Mouse (Mus musculus) kidney, postnatal 4 days (tissue): ENCODE measurements around the gene Azin2.
A peak's percentile ranks its signal among the peaks of the same experiment; 100 is the strongest.

ENCODE experiments used
- DNase-seq, 2 experiments: peaks; one replicate each; pipeline ENCODE4 v3.0.0; 2021; ENCODE audit warnings: mixed read lengths in 2 of 2

Gene Azin2

DNA sequence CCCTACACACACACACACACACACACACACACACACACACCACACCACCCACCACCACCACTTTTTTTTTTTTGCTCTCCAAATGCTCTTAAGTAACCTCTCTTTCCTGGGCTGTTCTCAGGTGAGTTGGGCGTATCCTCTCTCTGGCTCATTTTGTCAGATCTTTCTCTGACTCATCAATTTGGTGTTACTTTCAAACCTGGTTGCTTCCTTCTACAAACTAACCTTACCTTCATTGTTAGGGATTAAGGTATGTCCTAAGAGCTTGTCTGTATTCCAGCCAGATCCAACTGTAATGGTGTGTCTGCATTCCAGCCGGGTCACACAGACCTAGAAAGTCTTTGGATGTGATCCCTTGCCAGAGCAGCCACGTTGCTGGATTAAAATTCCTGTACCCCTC lies 15.0 kb upstream of the Azin2 start:
- no peak for DNase-seq

GRCm38 (mm10) chr4:128976577-128976976 lies 14.3 kb upstream of the Azin2 start:
- no peak for DNase-seq

DNA sequence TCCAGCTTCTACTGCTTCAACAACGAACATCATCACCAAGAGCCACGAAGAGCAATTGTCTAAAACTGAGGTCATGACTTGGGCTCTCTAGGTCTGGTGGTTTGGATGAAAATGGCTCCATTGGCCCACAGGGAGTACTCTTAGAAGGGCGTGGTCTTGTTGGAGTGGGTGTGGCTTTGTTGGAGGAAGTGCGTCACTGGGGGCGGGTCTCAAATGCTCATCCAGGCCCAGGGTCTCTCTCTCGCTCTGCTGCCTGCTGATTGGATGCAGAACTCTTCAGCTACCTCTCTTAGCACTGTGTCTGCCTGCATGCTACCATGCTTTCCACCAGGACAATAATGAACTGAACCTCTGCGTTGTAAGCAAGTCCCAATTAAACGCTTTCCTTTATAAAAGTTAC lies 12.4 kb upstream of the Azin2 start:
- DNase-seq = no peak

GRCm38 (mm10) chr4:128971065-128971694 lies 8.9 kb upstream of the Azin2 start:
- DNase-seq = peak; percentile 92 to 93

DNA sequence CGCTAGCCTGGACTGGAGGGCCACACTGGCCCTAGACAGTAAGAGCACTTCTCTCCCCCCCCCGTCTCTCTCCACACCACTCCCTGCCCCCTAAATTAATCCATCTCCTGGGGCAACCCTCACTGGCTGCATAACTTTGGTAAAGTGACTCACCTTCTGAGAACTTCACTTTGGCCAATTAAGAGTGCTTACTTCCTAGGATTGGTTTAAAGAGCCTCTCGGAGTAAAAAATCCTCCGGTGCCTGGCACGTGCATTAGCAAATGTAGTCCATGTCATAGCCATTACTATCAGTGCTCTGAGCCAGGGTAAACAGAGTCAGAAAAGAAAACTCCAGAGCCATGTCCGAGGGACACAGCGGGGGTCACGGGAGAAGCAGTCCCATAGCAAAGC lies 8.2 kb upstream of the Azin2 start:
- no peak for DNase-seq

- no peak for DNase-seq
Observed at GRCm38 (mm10) chr4:128969607-128970416, 7.6 kb upstream of the Azin2 start.

- DNase-seq = no peak
Observed at GRCm38 (mm10) chr4:128969081-128969480, 6.8 kb upstream of the Azin2 start.

DNA sequence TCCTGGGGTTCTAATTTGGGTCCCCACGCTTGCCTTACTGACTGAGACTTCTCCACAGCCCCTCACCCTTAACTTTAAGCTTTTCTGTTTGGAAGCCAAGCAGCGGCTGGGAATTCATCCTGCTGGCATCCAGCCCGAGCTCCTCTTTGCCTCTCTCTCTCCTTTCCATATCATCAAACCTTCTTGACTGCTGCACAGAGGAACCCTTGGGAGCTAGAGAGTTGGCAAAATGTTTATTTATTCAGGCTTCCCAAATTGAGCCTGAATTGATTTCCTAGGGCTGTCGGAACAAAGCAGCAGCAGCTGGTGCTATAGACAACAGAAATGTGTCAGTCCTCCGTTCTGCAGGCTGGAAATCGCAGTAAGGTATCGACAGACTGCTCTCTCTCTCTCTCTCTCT lies 4.5 kb upstream of the Azin2 start:
- peak; percentile 58 to 61 for DNase-seq

- DNase-seq = no peak
Observed at GRCm38 (mm10) chr4:128962926-128963290, 666 bp upstream of the Azin2 start.

GRCm38 (mm10) chr4:128961301-128962028 lies 777 bp downstream of the Azin2 start:
- peak in 1 of 2 experiments; percentile 46 for DNase-seq

DNA sequence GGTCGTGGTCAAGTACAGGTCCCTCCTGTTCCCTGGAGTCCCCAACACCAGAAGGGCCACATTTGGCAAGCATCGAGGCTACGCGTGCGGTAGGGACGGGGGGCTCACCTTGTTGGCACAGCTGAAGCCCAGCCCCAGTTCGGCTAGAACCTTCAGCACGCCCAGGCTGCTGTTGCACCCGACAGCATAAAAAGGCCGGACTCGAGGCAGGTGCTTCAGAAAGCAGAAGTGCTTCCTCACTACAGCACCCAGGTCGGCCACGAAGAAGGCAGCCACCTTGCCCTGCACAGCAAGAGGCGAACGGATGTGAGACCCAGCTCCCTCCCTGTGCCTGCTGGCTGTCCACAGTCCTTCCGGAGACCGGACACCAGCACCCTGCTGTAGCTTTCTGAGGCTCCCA lies 2.6 kb downstream of the Azin2 start:
- no peak for DNase-seq

GRCm38 (mm10) chr4:128958849-128959248 lies 3.4 kb downstream of the Azin2 start:
- no peak for DNase-seq

- DNase-seq = no peak
Observed at GRCm38 (mm10) chr4:128958156-128958555, 4.1 kb downstream of the Azin2 start.

DNA sequence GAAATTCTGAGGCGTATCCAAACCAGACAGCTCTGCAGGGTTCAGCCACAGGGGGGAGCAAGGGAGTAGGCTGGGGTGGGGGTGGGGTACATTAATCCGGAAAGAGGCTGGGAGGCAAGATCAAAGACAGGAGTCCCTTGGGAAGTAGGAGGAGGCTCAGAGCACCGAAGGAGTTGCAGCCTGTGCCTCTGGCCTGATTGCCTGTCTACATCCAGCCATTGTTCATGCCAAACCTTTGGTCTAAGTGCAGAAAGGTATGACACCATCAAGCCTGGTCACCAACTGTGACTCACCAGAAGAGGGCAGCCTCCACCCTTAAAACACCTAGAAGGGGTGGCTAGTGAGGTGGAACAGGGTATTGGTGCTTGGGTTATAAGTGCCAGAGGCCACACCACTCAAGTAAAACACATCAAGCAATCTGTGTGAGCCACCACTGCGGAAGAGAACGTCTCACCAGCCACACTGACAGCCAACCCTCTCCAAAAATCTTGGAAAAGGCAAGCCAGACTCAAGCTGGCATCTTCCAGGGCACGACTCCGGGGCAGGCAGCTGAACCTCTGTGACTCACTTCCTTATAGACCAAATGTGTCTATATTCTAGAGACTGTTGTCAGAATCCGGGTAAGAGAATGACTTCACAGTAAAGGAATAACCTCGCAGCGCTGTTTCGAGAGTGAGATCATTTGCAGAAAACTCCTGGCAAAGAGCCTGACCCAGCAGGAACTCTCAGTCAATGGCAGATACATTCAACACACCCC lies 4.9 kb downstream of the Azin2 start:
- DNase-seq = peak; percentile 60 to 74

GRCm38 (mm10) chr4:128953851-128954250 lies 8.4 kb downstream of the Azin2 start:
- no peak for DNase-seq

DNA sequence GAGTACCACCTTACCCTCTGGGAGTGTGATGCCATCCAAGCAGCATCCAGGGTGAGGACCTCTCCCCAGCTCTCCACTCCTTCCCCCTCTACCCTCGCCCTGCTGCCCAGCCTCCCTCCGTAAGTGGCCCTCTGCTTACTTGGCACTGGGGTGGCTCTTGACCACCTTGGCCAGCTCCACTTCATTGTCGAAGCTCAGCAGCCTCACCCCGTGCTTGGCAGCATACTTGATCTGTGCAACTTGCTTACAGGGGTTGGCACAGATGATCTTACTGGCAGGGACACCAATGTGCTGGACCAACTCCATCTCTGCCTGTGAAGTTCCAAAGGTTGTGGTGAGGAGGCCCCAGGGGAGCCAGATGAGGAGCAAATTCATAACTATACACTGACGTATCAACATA lies 11.8 kb downstream of the Azin2 start:
- DNase-seq = no peak

DNA sequence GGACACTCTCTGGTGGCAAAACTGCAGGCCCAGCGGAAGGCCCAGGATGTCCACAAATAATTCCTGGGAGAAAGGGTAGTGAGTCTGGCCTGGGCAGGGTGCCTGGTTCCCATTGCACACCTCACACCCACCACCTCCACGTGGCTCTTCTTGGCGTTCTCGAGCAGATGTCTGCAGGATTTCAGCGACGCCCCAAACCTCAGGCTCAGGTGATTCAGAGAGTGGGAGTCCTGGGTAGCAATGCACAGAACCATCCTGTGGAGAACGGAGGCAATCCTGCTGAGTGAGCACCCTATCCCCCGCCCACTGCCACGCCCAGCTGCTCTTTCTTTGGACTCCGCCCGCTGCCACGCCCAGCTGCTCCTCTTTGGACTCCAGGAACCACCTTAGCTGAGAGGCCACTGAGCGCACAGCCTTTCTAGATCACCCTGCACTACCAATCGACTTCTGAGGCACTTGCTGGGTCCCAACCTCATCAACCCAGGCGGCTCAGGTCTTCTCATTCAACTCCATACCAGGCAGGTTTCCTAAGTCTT lies 12.7 kb downstream of the Azin2 start:
- peak; percentile 48 to 67 for DNase-seq

DNA sequence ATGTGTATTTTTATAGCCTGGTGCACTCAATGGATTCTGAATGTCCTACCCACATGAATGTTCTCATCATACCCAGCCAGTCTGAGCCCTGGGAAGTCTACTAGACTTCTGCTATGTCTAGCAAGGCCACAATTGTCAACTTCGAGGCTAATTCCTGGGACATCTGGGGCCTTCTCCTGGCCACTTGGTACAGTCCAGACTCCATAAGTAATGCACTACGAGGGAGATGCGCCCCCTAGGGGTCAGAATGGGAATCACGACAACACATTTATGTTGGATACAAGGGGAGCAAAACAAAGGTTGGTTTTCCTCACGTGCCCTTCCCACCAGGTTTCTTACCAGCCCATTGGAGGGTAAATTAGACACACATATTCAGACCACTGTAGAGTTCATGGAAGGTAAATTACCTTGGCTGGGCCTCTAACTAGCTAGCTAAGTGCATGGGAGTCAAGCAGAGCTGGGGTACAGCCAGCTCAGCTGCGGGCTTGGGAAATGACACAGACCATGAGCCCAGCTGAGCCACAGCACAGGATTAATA lies 14.0 kb downstream of the Azin2 start:
- DNase-seq = peak; percentile 73 to 76

DNA sequence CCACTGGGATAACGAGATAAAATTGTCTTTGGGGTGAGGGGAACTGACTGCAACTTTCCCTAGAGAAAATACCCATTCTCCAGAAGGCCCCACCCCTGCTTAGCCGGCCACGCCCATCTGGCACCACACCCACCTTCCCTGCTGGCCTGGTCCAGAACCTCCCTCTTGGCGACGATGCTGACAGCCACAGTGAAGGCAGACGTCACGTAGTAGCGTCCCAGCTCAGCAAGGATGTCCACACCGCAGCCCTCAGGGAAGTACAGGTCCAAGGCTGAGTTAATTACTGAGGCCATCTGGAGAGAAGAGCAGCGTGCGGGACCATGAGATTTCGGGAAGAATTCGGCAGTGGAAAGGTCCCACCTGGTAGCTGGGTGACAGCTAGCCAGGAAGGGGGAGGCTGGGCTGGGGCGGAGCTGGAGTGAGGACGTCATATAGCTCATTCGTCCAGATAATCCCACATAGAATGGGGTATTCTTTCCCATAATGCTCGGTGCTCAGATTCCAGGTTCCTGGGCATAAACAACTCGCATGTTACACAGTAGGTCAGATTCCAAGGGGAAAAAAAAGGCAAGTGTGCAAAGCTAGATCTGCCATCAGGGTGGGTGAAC lies 14.8 kb downstream of the Azin2 start:
- peak; percentile 45 to 57 for DNase-seq

DNA sequence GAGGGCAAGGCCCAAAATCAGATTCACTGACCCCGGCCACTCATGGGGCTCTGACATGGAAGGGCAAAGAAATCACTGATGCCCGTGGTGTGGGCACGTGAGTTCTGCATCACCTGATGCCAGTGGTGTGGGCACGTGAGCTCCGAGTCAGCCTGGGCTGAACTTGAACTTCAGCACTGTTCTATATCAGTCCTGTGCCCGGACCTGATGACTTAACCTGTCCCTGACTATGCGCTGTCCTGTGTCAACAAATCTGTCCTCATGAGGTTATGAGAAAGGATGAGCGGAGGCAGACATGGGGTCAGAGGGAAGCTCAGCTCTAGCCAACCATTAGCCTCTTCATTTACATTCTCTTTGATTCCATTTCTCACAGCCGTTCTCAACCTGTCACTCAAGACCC lies 15.5 kb downstream of the Azin2 start:
- no peak for DNase-seq

DNA sequence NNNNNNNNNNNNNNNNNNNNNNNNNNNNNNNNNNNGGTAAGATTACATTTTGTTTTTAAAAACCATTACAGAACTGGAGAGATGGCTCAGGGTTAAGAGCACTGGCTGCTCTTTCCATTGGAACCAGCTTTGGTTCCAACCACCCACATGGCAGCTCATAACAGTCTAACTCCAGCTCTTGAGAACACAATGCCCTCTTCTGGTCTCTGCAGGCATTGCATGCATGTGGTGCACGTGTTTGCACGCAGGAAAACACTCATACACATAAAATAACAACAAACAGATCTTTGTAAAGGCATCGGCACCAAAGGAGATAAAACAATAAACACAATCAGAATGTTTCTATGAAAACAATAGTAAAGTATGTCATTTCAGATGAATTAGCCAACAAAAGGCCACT lies 19.9 kb downstream of the Azin2 start:
- no peak for DNase-seq

GRCm38 (mm10) chr4:128935595-128935994 lies 26.6 kb downstream of the Azin2 start:
- no peak for DNase-seq
